Mouse (Mus musculus): ENCODE measurements around the gene Tk1.

DNA sequence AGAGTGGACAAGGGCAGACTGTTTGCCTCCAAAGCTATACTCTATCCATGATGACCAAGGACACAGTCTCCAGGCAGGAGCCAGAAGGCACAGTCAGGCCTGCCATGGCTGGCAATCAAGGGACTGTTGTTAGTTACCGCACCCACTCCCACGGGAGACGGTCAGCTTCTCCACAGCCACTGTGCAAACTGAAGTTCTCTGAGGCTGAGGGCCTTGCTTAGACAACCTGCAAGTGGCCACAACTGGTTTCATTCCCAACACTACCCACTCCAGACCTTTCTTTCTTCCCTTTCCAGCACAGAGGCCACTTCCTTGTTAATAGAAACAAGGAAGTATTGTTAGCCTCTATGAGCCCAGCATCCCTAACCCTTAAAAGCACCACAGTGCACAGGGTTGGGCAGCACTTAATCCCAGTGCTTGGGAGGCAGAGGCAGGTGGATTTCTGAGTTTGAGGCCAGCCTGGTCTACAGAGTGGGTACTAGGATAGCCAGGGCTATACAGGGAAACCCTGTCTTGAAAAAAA, 22.7 kb downstream of the Tk1 start:
- TF ChIP-seq POLR2A (IDR thresholded peaks at IDR 0.05; ENCODE audit: borderline replicate concordance, insufficient read depth, low read length) = no peak
- no peak for TF ChIP-seq CTCF (IDR thresholded peaks at IDR 0.05; ENCODE audit: borderline replicate concordance, insufficient read depth, low read depth, low read length)

Measured in cerebellum, adult 2 months (tissue).